Mouse (Mus musculus) embryo, embryonic 10 days (tissue): ENCODE measurements at regions not wholly inside any gene's neighbourhood (a gene's known extent, or its start where the extent isn't known, plus 50 kb on each side); places are given as distances from the start of the nearest gene placed in this dataset.
A peak's percentile ranks its signal among the peaks of the same experiment; 100 is the strongest.

Experiments
- DNase-seq: peaks from one replicate; pipeline ENCODE4 v3.0.0-alpha.2; 2015; ENCODE audit warnings: low spot score

DNA sequence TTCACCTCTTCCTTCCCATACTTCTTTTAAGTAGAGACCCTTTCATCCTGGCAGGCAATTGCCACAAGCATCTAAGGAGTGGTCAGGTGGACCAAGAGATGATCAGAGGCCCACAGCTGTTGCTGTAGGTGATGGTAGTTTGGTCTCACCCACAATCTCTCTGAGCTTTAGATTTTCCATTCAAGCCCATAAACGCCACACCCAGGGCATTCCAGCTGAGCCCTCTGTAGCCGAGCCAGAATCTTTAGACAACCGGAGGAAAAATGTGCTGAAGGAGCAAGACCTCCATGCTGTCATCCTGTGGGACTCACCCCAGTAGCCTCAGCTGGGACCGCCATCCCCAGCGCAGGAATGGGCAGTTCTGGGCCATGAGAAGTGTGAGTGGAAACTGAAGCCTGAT is 93.7 kb upstream of the Dlx2 start:
- no peak for DNase-seq

DNA sequence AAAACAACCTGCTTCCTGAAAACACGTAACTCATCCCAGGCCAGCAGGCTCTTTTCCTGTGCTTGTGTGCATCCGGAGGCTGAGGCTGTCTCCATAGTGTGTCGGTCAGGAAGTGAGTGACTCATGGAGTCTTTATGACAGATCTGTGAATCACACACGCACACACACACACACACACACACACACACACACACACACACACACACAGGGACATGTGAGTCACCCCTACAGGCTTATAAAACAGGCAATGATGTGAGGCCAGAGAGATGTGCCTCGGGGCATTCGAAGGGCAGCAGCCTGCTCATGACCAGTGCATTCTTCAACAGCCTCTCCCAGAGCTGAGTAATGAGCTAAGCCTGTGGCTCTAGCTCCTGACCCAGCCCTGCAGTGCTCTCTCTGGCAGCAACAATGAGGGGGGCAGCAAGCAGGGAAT is 97.5 kb upstream of the Dlx2 start:
- peak; percentile 69 for DNase-seq

DNA sequence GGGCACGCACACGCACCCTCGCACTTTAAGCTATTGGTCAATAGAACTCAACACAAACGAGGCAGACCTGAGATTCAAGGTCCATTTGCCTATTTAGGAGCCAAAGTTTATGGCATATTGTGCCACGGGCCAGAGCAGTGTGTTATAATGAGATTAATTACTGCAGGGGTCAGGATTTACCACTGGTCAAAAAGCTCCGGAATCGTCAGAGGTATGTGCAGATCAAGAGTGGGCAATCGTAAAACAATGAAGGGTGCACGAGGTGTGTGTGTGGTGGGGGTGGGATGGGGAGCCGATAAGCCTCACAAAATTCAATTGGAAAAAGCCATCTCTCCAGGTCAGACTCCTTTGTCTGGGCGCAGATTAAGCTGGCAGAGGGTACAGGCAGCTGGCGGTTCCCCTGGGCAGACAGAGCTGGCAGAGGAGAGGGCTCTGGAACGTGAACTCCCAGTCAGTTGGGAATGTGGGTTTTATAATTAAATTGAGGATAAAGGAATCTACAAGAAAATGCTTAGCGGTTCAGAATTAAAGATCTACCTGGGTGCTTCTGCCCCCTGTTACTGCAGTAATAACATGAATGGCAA is 97.4 kb upstream of the Itga6 start:
- no peak for DNase-seq

DNA sequence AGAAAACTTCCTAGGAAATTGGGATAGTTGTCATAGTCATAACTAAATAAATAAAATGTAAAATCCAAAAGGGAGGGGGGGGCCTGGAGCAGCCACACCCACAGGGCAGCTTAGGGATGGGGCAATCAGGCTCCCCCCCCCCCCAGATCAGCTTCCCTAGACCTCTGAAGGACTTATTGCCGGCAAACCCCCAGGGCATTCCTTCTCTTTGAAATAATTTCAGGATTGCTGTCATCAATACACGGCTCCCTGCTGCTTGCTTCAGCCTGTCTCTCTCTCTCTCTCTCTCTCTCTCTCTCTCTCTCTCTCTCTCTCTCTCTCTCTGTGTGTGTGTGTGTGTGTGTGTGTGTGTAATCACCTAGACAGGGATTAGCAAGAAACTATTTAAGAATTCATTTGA is 93.8 kb upstream of the Itga6 start:
- no peak for DNase-seq

DNA sequence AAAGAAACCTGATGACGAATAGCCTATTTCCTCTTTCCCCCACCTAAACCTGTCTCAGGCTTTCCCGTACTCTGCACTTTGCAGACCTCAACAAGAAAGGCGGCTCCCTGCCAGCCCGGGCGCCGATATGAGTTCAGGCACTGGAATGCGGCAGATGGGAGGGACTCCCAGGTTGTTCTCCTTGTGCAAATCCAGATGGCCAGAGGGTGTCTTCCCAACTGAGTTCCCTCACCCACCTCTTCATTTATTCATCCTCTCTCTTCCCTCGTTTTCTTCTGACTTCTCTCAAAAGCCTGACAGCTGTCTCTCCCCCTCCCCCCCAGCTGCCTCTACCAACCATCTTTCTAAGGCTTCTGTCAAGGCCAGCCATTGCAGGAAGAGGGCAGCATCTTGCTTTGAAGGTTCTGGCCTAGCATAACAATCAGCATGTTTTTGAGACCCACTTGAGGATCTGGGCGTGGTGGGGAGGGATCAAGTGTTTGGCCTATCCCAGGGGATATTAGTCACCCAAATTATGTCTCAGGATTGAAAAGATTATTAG is 93.1 kb upstream of the Itga6 start:
- peak; percentile 61 for DNase-seq

DNA sequence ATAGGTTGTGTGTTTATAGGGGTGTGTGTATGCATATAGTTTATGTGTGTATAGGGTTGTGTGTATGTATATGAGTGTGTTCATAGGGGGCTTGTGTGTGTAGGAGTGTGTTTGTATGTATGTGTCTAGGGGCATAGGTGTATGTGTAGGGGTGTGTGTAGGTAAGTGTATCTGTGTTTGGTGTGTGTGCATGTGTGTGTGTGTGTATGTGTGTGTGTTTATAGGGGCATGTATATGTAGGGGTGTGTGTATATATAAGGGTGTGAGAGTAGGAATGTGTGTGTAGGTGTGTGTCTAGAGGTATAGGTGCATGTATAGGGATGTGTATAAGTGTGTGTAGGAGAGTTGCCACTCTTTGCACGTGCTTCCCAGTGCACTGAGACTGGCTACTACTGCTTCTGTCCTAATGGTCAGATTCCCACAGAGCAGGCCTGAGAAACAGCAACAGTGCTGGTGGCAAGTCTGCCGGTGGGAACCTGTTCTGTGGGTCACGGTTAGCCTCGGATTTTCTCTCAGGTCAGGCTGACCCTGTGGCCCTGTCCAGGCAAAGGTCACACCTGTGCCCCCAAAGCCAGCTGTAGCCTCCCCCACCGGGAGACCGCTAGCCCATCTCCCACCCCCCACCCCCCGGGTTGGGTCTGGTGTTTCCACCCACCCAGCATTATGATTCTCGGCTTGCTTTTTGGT is 90.5 kb upstream of the Itga6 start:
- peak; percentile 59 for DNase-seq

DNA sequence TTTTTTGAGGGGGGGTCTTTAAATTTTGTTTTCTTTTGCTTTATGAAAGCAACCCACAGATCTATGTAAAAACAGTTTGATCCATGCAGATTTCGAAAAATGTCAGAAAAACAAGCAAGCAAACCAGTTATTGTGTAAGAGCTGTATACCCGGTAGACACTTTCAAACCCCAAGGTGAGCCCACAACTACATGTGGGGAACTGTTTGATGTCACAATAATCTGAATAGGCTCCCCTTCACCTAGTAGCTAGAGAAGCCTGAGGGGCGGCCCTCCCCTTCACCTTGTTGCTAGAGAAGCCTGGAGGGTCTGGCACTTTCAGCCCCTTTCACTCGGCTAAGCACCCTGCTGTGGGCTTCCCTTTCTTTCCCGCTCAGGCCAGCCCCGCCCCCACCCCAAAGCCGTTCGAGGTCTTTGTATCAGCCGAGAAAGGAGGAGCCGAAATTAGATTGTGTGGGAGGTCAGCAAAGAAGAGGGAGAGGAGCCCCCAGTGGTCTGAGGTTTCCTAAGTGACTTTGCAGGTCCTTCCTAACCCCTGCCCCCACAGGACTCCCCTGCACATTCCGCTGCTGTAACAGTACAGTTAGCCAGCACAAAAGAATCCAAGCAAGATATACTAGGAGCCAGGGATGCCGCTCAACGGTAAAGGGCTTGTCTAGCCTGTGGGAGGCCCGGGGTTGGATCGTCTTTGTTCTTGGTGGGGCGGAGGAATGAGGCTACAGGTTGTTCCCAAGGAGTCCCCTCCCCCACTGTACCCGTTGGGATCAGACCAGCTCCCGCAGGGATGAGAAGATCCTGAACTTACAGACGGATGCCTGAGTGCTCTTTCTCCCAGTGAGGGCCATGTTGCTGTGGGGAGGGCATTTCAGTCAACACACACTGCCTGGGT is 89.7 kb upstream of the Itga6 start:
- DNase-seq: peak; percentile 88

DNA sequence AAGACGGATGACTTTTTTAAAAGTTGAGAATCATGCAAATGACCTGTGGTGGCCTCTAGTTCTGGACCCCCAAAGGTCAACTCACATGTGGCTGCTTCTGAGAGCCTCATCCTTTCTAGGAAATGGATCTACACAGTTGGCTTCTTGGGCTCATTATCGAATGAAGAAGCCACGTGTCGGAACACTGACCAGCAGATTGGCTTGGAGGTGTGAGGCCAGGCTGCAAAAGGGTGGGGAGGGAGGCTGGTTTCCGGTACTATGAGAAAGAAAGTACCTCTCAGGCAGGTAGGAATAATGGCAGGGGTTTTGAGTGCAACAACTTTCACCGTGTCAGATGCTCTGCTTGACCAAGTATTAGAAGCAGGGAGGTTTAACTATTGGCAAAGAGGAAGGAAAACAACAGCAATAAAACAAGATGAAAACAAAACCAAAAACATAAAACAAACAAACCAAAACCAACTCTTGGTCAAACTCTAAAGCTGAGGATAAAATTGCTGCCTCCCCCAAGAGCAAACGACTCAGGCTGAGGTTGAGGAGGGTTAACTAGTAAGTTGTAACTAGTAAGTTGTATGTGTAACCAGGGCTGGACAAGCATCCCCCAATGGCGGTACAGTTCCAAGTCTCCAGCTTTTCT is 88.7 kb upstream of the Itga6 start:
- peak; percentile 28 for DNase-seq

DNA sequence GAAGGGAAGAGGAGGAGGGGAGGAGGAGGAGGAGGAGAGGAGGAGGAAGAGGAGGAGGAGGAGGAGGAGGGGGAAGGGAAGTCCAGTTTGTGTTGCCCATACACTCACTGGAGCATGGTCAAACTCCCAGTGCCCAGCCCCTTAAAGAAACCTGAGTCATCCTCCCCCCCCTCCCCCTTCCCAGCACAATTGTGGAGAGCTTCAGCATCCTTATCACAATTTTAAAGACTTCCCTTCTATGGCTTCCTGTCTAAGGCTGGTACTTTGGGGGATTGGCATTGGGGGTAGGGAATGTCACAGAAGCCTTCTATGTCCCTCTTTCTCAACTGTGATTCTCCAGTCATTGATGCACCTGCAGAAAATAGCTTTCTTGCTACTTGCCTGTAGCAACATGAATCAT is 84.0 kb upstream of the Itga6 start:
- no peak for DNase-seq

DNA sequence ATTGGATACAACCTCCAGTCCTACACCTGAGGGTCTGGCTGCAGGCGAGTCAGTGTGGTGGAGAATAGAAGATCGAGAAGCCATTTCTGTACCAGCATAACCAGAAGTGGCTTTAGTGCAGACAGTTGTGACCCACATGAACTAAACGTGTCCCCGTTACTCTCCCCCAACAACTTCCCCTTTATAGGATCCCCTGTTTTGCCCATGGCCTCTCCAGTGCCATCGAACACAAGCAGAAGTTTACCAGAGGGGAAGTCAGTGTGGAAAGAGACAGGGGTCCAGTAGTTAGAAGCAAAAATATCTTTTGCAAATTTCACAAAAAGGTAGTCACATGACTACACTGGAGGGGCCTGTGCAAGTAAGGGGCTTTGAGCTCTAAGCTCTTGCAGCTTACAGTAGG is 83.4 kb upstream of the Itga6 start:
- DNase-seq: no peak

DNA sequence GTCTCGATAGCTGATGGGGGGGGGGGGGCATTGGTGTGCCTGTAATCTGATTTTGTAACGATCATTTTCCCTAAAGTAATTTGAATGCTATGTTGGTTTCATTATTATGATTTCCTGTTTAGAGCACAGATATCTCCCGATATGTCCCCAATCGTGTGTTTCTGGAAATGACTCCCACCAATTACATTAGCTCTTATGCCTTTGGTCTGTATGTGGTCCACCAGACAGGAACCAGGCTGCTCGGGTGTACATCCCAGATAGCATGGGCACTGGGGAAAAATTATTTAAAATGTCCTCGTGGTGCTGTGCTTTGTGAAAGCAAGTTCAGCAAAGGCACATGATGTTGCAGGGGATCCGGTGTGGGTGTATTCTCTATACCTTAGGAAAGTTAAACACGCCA is 82.0 kb upstream of the Itga6 start:
- DNase-seq: no peak

DNA sequence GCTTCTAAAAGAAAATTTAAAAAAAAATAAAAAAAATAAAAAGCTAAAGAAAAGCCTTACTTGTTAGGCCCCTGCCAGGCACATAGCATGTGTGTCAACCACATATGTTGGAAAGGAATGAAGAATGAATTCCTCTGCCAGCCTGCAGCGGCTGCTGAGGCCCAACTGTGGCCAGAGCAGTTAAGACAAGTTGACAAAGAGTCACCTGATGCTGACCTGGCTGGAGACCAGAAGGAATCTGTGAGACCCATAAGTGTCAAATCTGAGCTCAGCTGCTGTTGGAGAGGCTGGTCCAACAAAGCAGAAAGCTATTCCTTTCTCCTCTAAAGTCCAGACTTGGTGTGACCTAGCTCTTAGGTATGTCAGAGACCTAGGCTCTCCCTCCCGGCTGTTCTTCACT is 78.5 kb upstream of the Itga6 start:
- DNase-seq: no peak

DNA sequence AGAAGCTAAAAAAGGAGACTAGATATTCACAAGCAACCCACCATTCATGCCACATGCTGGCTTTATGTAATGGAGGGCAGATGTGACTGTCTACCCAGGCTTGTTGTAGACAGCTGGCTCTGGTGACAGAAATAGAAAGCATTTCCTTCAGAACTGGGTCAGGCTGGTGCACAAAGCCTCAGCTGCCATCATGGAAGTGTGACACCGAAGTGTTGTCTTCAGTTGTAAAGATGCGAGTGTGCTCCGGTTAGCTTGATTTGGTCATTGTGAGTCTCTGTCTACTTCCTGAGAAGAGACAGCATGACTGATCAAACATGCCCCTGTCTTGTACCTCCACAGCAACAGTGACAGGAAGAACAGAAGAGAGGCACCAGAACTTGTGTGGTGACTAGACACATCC is 77.7 kb upstream of the Itga6 start:
- no peak for DNase-seq

DNA sequence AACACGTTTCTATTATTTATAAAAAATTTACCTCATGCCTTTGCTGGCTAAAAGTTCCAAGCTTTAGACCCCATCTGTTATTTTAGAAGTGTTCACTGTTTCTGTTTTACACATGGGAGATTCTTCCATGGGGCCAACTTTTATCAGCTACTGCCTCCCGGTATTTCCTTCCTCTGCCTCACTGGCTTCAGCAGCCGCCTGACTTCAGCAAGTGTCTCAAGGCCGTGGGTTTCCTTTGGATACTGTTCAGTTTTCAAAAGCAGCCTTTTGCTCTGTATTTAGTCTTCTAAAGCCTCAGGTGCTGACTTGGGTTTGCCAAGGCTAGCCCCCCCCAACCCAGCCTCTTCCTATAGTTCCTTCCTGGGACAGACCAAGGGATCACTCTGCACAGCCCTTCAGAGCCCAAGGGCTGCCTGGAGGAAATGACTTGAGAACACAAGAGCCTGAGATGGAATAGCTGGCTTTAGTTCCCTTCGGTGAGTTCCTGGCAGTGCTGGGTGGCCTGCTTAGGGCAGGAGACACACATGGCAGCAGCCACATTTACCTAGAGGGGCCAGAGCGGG is 75.1 kb upstream of the Itga6 start:
- DNase-seq: no peak

DNA sequence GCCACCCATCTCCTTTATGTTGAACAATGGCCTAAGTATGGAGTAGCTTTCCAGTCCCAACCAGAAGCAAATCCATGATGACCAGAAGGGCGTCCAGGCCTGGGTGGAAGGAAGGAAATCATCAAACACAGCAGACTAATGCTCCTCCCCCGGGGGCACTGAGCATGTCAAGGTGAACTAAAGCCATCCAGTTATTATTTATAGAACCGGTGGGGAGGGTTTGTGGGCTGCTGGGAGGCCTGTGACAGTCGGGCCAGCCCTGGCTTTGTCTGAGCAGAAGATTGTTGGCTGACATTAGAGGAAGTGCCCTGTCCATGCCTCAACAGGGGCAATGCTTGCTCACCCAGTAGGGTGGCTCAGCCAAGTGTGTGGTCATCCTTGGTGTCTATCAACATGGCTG is 74.5 kb upstream of the Itga6 start:
- DNase-seq: no peak

DNA sequence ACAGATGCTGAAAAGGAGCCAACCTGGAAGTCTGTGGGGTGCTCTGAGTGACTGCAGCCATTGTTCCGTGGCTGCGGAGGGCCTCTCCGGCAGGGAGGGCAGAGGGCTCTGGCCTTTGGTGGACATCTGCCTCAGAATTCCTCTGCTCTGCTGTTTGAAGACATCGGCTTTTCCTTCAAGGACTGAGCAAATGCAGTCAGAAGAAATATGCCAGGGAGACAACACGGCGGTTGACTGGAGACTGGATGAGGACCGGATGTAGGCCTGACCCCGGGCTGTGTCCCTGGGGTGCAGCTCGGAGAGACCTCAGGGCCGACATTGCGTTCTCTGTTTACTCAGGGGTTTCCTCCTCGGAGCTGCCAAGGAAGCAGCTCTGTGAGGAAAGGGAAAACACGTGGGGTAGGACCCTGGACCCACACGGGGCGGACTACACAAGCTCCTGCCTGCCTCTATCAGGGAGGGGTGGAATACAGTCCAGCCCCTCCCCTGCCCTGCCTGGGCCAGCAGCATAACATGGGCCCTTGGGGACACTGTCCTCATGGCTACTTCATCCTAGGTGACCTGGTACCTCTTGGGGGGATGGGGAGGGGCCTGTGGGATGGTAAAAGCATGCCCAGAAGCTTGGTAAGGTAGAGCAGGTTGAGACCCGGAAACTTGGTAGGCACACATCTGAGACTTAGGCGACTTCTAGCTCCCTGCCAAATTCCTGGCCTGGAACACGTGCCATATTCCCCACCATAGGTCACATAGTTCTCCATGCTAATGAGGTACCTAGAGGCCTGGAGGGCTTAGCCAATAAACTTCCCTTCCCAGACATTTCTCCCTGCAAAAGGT is 72.1 kb upstream of the Itga6 start:
- peak; percentile 45 for DNase-seq

DNA sequence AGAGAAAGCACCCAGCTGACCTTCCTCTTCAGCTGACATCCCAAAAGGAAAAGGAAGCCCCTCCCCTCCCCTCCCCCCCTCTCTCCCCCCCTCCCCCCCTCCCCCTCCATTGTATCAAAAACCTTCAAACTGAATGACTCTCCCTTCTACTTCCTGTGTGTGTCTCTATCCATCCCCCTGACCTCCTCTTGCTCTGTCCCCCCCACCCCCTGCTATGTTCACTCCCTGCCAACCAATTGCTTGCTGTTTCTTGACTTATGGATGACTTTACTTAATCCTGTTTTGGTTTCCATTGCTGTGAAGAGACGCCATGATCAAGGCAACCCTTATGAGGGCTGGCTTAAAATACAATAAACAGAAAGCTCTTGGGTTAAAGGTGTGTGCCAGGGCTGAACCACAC is 64.7 kb upstream of the Itga6 start:
- DNase-seq: no peak

DNA sequence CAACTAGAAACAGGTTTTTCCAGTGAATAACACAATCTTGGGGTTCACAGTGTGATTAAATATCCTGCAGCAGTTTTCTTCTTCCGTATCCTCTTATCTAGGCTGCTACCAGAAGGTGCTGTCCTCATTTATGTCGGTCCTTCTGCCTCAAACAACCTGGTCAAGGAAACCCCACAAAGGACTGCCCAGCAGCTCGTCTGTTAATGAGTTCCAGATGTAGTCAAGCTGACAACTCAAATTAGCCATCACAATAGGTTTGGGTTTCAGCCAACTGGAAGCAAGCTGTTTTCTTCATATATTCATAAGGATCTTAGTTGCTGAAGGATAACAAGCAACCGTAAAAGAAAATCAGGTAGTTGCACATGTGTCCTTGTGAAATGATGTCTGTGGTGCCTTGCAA is 64.3 kb upstream of the Itga6 start:
- peak; percentile 55 for DNase-seq

DNA sequence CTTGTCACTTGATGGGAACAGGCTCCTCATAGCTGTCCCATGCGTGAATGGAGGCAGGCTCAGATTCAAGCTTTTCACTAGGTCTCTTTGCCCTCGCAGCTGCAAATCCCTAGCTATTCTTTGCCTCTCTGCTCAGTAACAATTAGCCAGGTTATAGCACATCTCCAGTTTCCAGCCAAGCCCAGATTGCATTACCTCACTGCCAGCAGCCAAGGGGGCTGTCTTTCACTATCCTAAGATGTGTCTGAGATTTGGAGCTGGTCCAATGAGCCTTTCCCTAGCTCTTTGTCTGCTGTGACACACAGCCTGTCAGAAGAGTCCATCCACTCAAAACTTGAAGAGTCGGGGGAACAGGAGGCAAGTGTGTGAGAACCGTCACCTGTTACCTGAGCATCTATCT is 62.0 kb upstream of the Itga6 start:
- DNase-seq: no peak

DNA sequence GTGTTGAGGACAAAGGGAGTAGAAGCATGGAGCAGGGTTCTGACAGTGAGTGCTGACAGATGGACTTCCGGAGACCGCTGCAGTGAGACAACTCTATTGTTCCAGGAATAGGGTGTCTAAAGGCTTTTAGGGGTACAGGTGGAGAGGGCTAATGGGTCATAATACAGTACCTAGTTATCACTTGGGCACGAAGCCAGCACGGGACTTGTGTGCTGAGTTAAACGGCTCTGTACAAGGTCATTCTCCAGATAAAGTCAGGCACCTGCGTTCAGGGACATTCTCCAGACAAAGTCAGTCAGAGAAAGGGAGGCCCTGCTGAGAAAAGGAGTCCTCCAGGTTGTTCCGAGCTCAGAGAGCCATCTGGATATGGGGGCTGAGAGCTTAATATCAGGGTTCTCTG is 60.2 kb upstream of the Itga6 start:
- DNase-seq: no peak

DNA sequence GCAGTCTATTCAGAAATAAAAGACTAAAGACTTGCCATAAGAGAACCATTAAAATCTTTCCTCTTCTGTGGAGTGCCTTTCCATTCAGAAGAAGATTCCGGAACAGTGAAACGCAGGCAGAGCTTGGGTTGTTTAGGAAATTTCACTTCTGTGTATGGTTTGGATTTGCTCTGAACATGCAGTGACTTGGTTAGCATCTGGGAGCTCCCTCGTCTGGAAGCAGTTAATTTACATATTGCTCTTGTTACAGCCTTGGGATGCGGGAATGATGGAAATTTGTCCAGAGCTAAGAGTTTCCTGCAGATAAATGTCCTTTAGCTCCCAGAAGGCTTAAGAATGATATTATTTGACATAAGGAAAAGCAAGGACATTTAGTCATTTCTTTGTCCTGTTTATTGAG is 56.4 kb upstream of the Itga6 start:
- no peak for DNase-seq
